In the genomic region with DNA sequence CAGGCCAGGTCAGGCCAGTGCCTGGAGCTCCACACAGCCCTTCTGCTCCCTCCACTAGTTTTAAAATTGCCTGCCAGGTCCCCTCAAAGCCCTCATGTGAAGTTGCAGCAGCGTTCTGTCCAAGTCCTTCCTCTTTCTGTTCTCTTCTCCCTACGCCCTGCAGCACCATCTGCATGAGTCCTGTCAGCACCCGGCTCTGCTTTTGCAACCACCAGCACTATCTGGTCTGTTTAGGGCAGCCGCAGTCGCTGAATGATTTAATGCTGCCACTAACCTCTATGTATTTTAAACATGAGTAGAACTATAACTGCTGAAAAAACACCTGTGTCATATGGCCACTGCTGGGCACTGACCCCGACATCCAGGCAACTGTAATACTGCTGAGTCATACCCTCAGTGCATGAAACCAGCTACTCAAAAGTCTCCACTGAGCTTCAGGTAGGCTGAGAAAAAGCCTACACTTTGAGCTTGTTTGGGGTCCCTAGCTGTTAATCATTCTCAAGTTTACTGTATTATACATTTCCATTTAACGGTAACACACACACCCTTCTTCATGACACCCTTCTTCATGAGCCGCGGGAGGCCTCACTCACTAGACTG, we compare ENCODE assay signal across 1 mouse cellular context.
TF ChIP-seq lines count a peak whose summit lies in the region.

No protein-coding gene starts in this region.

TF ChIP-seq in CH12.LX, 34 proteins besides CTCF, POLR2A, EP300 and RAD21:
- peak; percentile 77 for TF ChIP-seq MAFK (IDR thresholded peaks at IDR 0.05; ENCODE audit: insufficient replicate concordance, low read length)
- no peak for TF ChIP-seq ZC3H11A (IDR thresholded peaks at IDR 0.05; ENCODE audit: low read depth, low read length)
